Mouse (Mus musculus) CH12.LX (cell line): Measurements from ENCODE around the gene Usp30.

Experiments
- CTCF ChIP-seq, 2 experiments: IDR thresholded peaks in 1 of 2; conservative IDR thresholded peaks in 1 of 2; 2 replicates each; pipeline ENCODE4 v1.5.1; 2011 to 2012; ENCODE audit warnings: low read depth in 2 of 2, low read length in 2 of 2, improper control_type of control experiment in 1 of 2, inconsistent platforms in 1 of 2, mild to moderate bottlenecking in 1 of 2, moderate library complexity in 1 of 2
- EP300 ChIP-seq: IDR thresholded peaks from 2 replicates; pipeline ENCODE4 v1.6.1; 2011; ENCODE audit warnings: low read length, improper control_type of control experiment
- ETS1 ChIP-seq: conservative IDR thresholded peaks from 2 replicates; pipeline ENCODE4 v1.6.1; 2012; ENCODE audit warnings: low read depth, mild to moderate bottlenecking, inconsistent platforms, low read length, improper control_type of control experiment, moderate library complexity
- GABPA ChIP-seq: IDR thresholded peaks from 2 replicates; pipeline ENCODE4 v1.6.1; 2012; ENCODE audit warnings: low read depth, low read length, improper control_type of control experiment, inconsistent platforms; ENCODE audit not compliant: insufficient replicate concordance
- IRF4 ChIP-seq: IDR thresholded peaks from 2 replicates; pipeline ENCODE4 v1.6.1; 2014; ENCODE audit warnings: low read depth, mild to moderate bottlenecking, inconsistent platforms, low read length, improper control_type of control experiment
- KAT2A ChIP-seq: IDR thresholded peaks from 2 replicates; pipeline ENCODE4 v1.6.1; 2012; ENCODE audit warnings: low read length, improper control_type of control experiment, inconsistent platforms; ENCODE audit not compliant: insufficient replicate concordance
- MAX ChIP-seq: IDR thresholded peaks from 2 replicates; pipeline ENCODE4 v1.6.1; 2011; ENCODE audit warnings: low read length, improper control_type of control experiment
- MAZ ChIP-seq: IDR thresholded peaks from 2 replicates; pipeline ENCODE4 v1.6.1; 2012; ENCODE audit warnings: low read depth, mild to moderate bottlenecking, inconsistent platforms, low read length, improper control_type of control experiment, moderate library complexity
- POLR2A ChIP-seq: IDR thresholded peaks from 2 replicates; pipeline ENCODE4 v1.6.1; 2011; ENCODE audit warnings: low read depth, mild to moderate bottlenecking, improper control_type of control experiment, low read length
- POLR2AphosphoS2 ChIP-seq: IDR thresholded peaks from 2 replicates; pipeline ENCODE4 v1.6.1; 2011; ENCODE audit warnings: low read depth, low read length, improper control_type of control experiment
- RCOR1 ChIP-seq: conservative IDR thresholded peaks from 2 replicates; pipeline ENCODE4 v1.6.1; 2012; ENCODE audit warnings: low read depth, mild to moderate bottlenecking, inconsistent platforms, low read length, improper control_type of control experiment
- USF2 ChIP-seq: conservative IDR thresholded peaks from 2 replicates; pipeline ENCODE4 v1.6.1; 2011; ENCODE audit warnings: low read depth, low read length, improper control_type of control experiment

GRCm38 (mm10) chr5:114101873-114102272 is 36.6 kb downstream of the Usp30 start:
- TF ChIP-seq ETS1 = no peak
- no peak for TF ChIP-seq GABPA
- TF ChIP-seq POLR2A = no peak
- no peak for TF ChIP-seq CTCF (conservative IDR thresholded peaks at IDR 0.05 in 1 of 2, IDR thresholded peaks at IDR 0.05 in 1 of 2; ENCODE audit: low read depth in 2 of 2, low read length in 2 of 2)
- no peak for TF ChIP-seq IRF4
- TF ChIP-seq USF2 = no peak
- no peak for TF ChIP-seq MAX
- no peak for TF ChIP-seq KAT2A
- TF ChIP-seq MAZ = no peak
- TF ChIP-seq RCOR1 = no peak
- TF ChIP-seq POLR2AphosphoS2 = no peak
- no peak for TF ChIP-seq EP300
